Mouse (Mus musculus) right cerebral cortex, postnatal 14 days (tissue): Measurements from ENCODE around the gene Gm15448.
"Not testable (repeated sequence)": the region's sequence is repeated elsewhere in the genome, so short reads cannot be mapped to it uniquely, and the experiment has no call there.

Experiments used
- DNase-seq: peaks from one replicate; pipeline ENCODE4 v3.0.0; 2022

Gm15448 gene

GRCm38 (mm10) chr7:3825599-3825998 is at the start of gene Gm15448:
TSS of gene Gm15448 (minus strand) at chr7:3825687.
- DNase-seq: not testable (repeated sequence)

DNA sequence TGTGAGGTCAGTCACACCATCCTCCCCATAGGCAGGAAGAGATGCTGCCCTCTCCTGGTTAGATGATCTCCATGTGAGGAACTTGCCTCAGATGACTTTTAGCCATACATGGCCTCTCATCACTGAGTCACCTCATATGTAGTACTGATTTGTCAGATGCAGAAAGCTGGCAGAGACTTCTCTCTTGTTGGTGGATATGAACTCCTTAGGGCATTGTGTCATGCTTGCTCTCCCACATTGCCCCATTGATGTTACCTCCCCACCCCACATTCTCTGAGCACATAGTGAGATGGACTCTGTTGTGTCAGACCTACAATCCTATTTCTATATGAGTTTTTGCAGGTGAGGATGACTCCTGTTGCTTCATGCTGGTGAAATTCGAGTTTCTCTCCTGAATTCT is 49.5 kb upstream of the Gm15448 start:
- not testable (repeated sequence) for DNase-seq

DNA sequence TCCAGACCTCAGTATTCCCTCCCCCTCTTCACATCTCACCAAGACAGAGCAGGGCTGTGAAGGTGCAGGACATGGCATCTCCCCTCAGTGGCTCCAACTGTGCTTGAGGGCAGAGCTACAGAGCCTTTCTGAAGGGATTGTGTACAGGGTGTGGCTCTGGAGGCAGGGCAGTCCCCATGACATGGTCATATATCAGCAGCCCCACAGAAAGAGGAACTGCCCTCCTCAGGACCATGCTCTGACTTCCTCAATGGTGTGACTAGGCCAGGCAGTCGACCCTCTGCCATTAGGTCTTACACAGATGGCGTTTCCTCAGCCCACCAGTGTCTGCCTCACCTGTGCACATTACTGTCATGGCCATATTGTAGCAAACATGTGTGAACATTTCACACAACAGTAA is 19.5 kb upstream of the Gm15448 start, which contains the start of gene Pira2:
Pira2 (minus strand) TSS at position 101 of the 400 bp plus-strand sequence.
- DNase-seq: not testable (repeated sequence)

GRCm38 (mm10) chr7:3837854-3838253 is 12.4 kb upstream of the Gm15448 start:
- not testable (repeated sequence) for DNase-seq

- not testable (repeated sequence) for DNase-seq
Measured at GRCm38 (mm10) chr7:3830633-3831032, 5.1 kb upstream of the Gm15448 start.

- not testable (repeated sequence) for DNase-seq
Measured at GRCm38 (mm10) chr7:3811912-3812311, 13.6 kb downstream of the Gm15448 start.

GRCm38 (mm10) chr7:3802935-3803334 is 22.6 kb downstream of the Gm15448 start:
- not testable (repeated sequence) for DNase-seq

DNA sequence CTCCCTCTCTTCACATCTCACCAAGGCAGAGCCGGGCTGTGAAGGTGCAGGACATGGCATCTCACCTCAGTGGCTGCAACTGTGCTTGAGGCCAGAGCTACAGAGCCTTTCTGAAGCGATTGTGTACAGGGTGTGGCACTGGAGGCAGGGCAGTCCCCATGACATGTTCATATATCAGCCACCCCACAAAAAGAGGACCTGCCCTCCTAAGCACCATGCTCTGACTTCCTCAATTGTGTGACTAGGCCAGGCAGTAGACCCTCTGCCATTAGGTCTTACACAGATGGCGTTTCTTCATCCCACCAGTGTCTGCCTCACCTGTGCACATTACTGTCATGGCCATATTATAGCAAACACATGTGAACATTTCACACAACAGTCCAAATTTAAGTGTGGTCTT is 25.5 kb downstream of the Gm15448 start:
- not testable (repeated sequence) for DNase-seq

DNA sequence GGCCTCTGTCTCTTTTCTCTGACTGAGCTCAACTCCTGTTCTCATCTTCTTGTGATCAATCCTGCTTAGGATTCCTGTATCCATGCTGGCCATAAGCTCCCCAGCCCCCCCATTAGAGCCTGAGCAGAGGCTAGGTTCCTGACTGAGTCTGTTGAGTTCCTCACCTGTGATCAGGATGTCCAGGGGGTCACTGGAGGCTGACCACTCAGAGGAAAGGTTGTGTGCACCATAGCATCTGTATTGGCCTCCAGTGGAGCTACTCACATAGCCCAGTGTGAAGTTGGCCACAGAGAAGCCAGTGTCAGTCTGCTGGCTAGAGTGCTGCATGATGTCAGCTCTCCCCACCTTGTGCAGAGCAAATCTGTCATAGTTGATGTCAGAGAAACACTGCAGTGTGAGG is 29.2 kb downstream of the Gm15448 start:
- DNase-seq: not testable (repeated sequence)
